Mouse (Mus musculus): Measurements from ENCODE around the gene Specc1. TPM values are rescaled to one million over a fixed set of nuclear protein-coding genes. Genes with fewer than 3 reads are reported as not detected.

The Specc1 gene
- total RNA-seq, 1 experiment = 19.9 TPM

DNA sequence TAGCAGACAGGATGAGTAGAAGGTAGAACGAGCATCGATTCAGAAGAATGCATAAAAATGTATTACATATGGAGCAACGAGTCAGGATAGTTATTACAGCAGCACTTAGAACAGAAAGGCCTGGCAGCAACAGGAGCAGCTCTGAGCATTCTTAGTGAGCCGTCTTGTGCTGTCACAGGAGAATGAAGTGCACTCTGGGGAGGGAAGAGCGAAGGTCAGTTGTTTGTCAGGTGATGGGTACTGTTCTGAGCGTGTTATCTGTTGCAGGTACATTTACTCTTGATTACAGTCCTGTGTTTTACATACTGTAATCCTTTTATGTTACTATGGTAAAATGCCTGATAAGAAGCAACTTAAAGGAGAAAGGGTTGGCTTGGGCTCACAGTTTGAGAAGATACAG, 224.2 kb downstream of the Specc1 start:
- TF ChIP-seq ZNF384 (IDR thresholded peaks at IDR 0.05; ENCODE audit: low read depth, low read length) (no peak), HCFC1 (IDR thresholded peaks at IDR 0.05; ENCODE audit: borderline replicate concordance, insufficient read depth, low read length) (no peak), CHD2 (IDR thresholded peaks at IDR 0.05; ENCODE audit: low read depth, low read length) (no peak), ZC3H11A (IDR thresholded peaks at IDR 0.05; ENCODE audit: borderline replicate concordance, low read depth, low read length) (no peak), MAFK (IDR thresholded peaks at IDR 0.05; ENCODE audit: insufficient read depth, low read depth, low read length) (no peak)
- in situ Hi-C loops (cut with MboI; ENCODE audit: low sequenced_read_pairs in 2 of 2, unreplicated experiment in 2 of 2) = no loop called here
- Histone ChIP-seq H3K4me3 (ENCODE audit: insufficient read depth in 1 of 2, low read depth in 1 of 2, low read length in 2 of 2, poor library complexity in 1 of 2, severe bottlenecking in 1 of 2) (no peak overlapping the region), H3K9me3 (ENCODE audit: control insufficient read depth, insufficient read depth, low read depth, low read length) (no peaks in the 10 kb centered on the region), H3K4me1 (ENCODE audit: control insufficient read depth in 2 of 2, insufficient read depth in 2 of 2, low read length in 2 of 2, poor library complexity in 1 of 2) (peaks cover 0 to 5% of the 10 kb centered on the region in 2 experiments; a peak in 1 of 4 replicates), H3K9ac (ENCODE audit: insufficient read depth, low read depth, low read length, poor library complexity, severe bottlenecking) (no peak overlapping the region), H3K36me3 (ENCODE audit: control insufficient read depth, insufficient read depth, low read length, poor library complexity, severe bottlenecking) (no peaks in the 10 kb centered on the region), H3K27ac (ENCODE audit: insufficient read depth, low read depth, low read length, poor library complexity, severe bottlenecking) (no peak overlapping the region)
- no peak for DNase-seq (ENCODE audit: low read depth, low spot score)

DNA sequence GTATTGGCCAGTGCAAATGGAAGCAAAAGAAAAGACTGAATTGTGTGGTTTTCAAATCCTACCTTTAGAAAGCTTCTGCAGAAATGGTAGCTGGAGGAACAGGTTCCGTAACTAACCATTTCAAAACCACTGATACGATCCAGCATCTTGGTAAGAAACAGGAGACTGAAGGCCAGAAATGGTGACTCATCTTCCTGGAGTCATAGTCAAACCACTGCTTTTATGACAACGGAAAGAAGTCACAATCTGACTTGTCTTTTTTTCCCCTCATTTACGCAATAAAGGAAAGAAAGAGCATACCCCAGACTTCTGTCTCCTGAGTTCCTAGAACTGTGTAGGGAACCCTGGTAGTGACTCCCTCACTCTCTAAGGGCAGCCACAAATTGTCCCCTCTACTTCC, 228.3 kb downstream of the Specc1 start:
- in situ Hi-C loops (cut with MboI; ENCODE audit: low sequenced_read_pairs in 2 of 2, unreplicated experiment in 2 of 2) = no loop called here

DNA sequence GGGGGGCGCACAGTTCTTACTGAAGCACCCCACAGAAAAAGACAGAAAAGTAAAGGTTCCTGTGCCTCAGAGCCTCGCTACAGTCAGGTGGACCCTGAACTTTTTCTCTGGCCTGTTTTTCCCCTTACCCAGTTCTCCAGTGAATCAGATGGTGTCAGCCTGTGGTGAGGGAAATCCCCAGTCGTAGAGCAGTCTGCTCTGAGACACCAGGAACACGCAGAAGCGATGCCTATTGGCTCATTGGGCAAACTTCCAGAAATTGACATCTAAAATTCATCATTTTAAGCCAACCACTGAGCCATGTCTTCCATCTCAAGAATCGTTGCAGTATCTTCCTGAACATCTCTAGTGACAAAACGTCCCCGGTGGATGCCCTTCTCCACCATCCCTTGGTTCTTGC, 230.5 kb downstream of the Specc1 start:
- Histone ChIP-seq H3K27ac (ENCODE audit: insufficient read depth, low read depth, low read length, poor library complexity, severe bottlenecking) (no peak overlapping the region), H3K4me3 (ENCODE audit: insufficient read depth in 1 of 2, low read depth in 1 of 2, low read length in 2 of 2, poor library complexity in 1 of 2, severe bottlenecking in 1 of 2) (no peak overlapping the region), H3K9ac (ENCODE audit: insufficient read depth, low read depth, low read length, poor library complexity, severe bottlenecking) (no peak overlapping the region), H3K36me3 (ENCODE audit: control insufficient read depth, insufficient read depth, low read length, poor library complexity, severe bottlenecking) (no peaks in the 10 kb centered on the region), H3K4me1 (ENCODE audit: control insufficient read depth in 2 of 2, insufficient read depth in 2 of 2, low read length in 2 of 2, poor library complexity in 1 of 2) (no peaks in the 10 kb centered on the region), H3K9me3 (ENCODE audit: control insufficient read depth, insufficient read depth, low read depth, low read length) (no peaks in the 10 kb centered on the region)
- TF ChIP-seq MAFK (IDR thresholded peaks at IDR 0.05; ENCODE audit: insufficient read depth, low read depth, low read length) (no peak), HCFC1 (IDR thresholded peaks at IDR 0.05; ENCODE audit: borderline replicate concordance, insufficient read depth, low read length) (no peak), ZC3H11A (IDR thresholded peaks at IDR 0.05; ENCODE audit: borderline replicate concordance, low read depth, low read length) (no peak), ZNF384 (IDR thresholded peaks at IDR 0.05; ENCODE audit: low read depth, low read length) (no peak), CHD2 (IDR thresholded peaks at IDR 0.05; ENCODE audit: low read depth, low read length) (no peak)
- in situ Hi-C loops (cut with MboI; ENCODE audit: low sequenced_read_pairs in 2 of 2, unreplicated experiment in 2 of 2) = no loop called here
- no peak for DNase-seq (ENCODE audit: low read depth, low spot score)

More for the DNA sequence above, 228.3 kb downstream of the Specc1 start:
- no peak overlapping the region for H3K27ac ChIP-seq (ENCODE audit: insufficient read depth, low read depth, low read length, poor library complexity, severe bottlenecking)
- no peak for DNase-seq (ENCODE audit: low read depth, low spot score)
- no peaks in the 10 kb centered on the region for H3K36me3 ChIP-seq (ENCODE audit: control insufficient read depth, insufficient read depth, low read length, poor library complexity, severe bottlenecking)
- no peaks in the 10 kb centered on the region for H3K9me3 ChIP-seq (ENCODE audit: control insufficient read depth, insufficient read depth, low read depth, low read length)
- H3K4me1 ChIP-seq (ENCODE audit: control insufficient read depth in 2 of 2, insufficient read depth in 2 of 2, low read length in 2 of 2, poor library complexity in 1 of 2) = no peaks in the 10 kb centered on the region
- no peak overlapping the region for H3K4me3 ChIP-seq (ENCODE audit: insufficient read depth in 1 of 2, low read depth in 1 of 2, low read length in 2 of 2, poor library complexity in 1 of 2, severe bottlenecking in 1 of 2)
- TF ChIP-seq HCFC1 (IDR thresholded peaks at IDR 0.05; ENCODE audit: borderline replicate concordance, insufficient read depth, low read length) = no peak
- no peak for TF ChIP-seq ZNF384 (IDR thresholded peaks at IDR 0.05; ENCODE audit: low read depth, low read length)
- no peak for TF ChIP-seq ZC3H11A (IDR thresholded peaks at IDR 0.05; ENCODE audit: borderline replicate concordance, low read depth, low read length)
- TF ChIP-seq CHD2 (IDR thresholded peaks at IDR 0.05; ENCODE audit: low read depth, low read length) = no peak
- TF ChIP-seq MAFK (IDR thresholded peaks at IDR 0.05; ENCODE audit: insufficient read depth, low read depth, low read length) = no peak
- no peak overlapping the region for H3K9ac ChIP-seq (ENCODE audit: insufficient read depth, low read depth, low read length, poor library complexity, severe bottlenecking)

DNA sequence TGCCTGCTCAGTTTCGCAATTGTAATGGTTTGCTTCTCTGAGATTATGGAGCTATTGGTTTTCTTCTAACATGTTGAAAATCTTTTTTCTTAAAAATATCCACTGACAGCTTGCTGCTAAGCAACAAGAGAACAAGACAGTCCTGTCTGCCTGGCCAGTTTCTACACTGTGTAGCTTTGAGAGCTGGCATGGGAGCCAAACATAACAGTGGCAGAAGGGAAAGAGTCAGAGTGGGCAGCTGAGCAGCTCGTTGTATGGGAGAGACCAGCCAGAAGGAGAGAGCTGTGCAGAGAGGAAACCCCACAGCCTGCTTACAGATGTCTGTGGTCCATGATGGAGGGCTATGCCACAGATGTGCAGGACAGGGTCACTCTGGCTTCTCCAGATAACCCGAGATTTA, 235.5 kb downstream of the Specc1 start:
- in situ Hi-C loops (cut with MboI; ENCODE audit: low sequenced_read_pairs in 2 of 2, unreplicated experiment in 2 of 2) = no loop called here
- Histone ChIP-seq H3K36me3 (ENCODE audit: control insufficient read depth, insufficient read depth, low read length, poor library complexity, severe bottlenecking) (no peaks in the 10 kb centered on the region), H3K4me3 (ENCODE audit: insufficient read depth in 1 of 2, low read depth in 1 of 2, low read length in 2 of 2, poor library complexity in 1 of 2, severe bottlenecking in 1 of 2) (no peak overlapping the region), H3K4me1 (ENCODE audit: control insufficient read depth in 2 of 2, insufficient read depth in 2 of 2, low read length in 2 of 2, poor library complexity in 1 of 2) (no peaks in the 10 kb centered on the region), H3K9ac (ENCODE audit: insufficient read depth, low read depth, low read length, poor library complexity, severe bottlenecking) (no peak overlapping the region), H3K9me3 (ENCODE audit: control insufficient read depth, insufficient read depth, low read depth, low read length) (no peaks in the 10 kb centered on the region), H3K27ac (ENCODE audit: insufficient read depth, low read depth, low read length, poor library complexity, severe bottlenecking) (no peak overlapping the region)
- no peak for DNase-seq (ENCODE audit: low read depth, low spot score)
- TF ChIP-seq MAFK (IDR thresholded peaks at IDR 0.05; ENCODE audit: insufficient read depth, low read depth, low read length) (no peak), ZNF384 (IDR thresholded peaks at IDR 0.05; ENCODE audit: low read depth, low read length) (no peak)

DNA sequence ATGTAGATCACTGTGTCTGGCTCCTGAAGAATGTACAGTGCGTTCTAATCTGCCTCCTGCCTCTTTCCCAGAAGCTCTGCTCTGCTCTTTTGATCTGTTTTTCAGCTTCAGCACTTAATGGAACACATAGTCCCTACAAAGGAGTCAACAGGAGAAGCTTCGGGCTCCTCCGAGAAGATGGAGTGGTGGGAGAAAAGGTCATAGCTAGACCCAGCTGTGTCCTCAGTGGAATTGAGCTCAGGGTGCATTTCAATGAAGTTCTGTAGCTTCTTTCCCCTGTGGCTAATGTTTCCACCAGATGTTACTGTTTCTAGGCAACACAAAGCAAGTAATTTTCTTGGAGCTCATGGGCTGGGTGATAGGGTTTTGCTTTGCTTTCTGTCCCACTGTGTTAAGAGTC, 236.6 kb downstream of the Specc1 start:
- no peak overlapping the region for H3K27ac ChIP-seq (ENCODE audit: insufficient read depth, low read depth, low read length, poor library complexity, severe bottlenecking)
- in situ Hi-C loops (cut with MboI; ENCODE audit: low sequenced_read_pairs in 2 of 2, unreplicated experiment in 2 of 2) = no loop called here
- no peak for DNase-seq (ENCODE audit: low read depth, low spot score)
- H3K9me3 ChIP-seq (ENCODE audit: control insufficient read depth, insufficient read depth, low read depth, low read length) = no peaks in the 10 kb centered on the region
- TF ChIP-seq MAFK (IDR thresholded peaks at IDR 0.05; ENCODE audit: insufficient read depth, low read depth, low read length) (no peak), ZC3H11A (IDR thresholded peaks at IDR 0.05; ENCODE audit: borderline replicate concordance, low read depth, low read length) (no peak), CHD2 (IDR thresholded peaks at IDR 0.05; ENCODE audit: low read depth, low read length) (no peak), HCFC1 (IDR thresholded peaks at IDR 0.05; ENCODE audit: borderline replicate concordance, insufficient read depth, low read length) (no peak), ZNF384 (IDR thresholded peaks at IDR 0.05; ENCODE audit: low read depth, low read length) (no peak)
- no peak overlapping the region for H3K9ac ChIP-seq (ENCODE audit: insufficient read depth, low read depth, low read length, poor library complexity, severe bottlenecking)
- H3K4me3 ChIP-seq (ENCODE audit: insufficient read depth in 1 of 2, low read depth in 1 of 2, low read length in 2 of 2, poor library complexity in 1 of 2, severe bottlenecking in 1 of 2) = no peak overlapping the region
- no peaks in the 10 kb centered on the region for H3K36me3 ChIP-seq (ENCODE audit: control insufficient read depth, insufficient read depth, low read length, poor library complexity, severe bottlenecking)
- H3K4me1 ChIP-seq (ENCODE audit: control insufficient read depth in 2 of 2, insufficient read depth in 2 of 2, low read length in 2 of 2, poor library complexity in 1 of 2) = no peaks in the 10 kb centered on the region
